Mouse (Mus musculus): ENCODE data around the gene Speg.

Gene Speg

GRCm38 (mm10) chr1:75393846-75394245 lies 18.7 kb downstream of the Speg start:
- no peak for DNase-seq (ENCODE audit: low spot score in 2 of 2)

GRCm38 (mm10) chr1:75398761-75399402 lies 23.8 kb downstream of the Speg start:
- peak; percentile 21 to 54 for DNase-seq (ENCODE audit: low spot score in 2 of 2)

- DNase-seq (ENCODE audit: low spot score in 2 of 2), result no peak
Measured at GRCm38 (mm10) chr1:75399755-75400492, 24.8 kb downstream of the Speg start.

- DNase-seq (ENCODE audit: low spot score in 2 of 2), result no peak
Measured at GRCm38 (mm10) chr1:75400493-75401115, 25.5 kb downstream of the Speg start.

- DNase-seq (ENCODE audit: low spot score in 2 of 2), result no peak
Measured at GRCm38 (mm10) chr1:75405547-75405946, 30.4 kb downstream of the Speg start.

GRCm38 (mm10) chr1:75406173-75406572 lies 31.1 kb downstream of the Speg start:
- DNase-seq (ENCODE audit: low spot score in 2 of 2), result no peak

GRCm38 (mm10) chr1:75407056-75407455 lies 32.0 kb downstream of the Speg start:
- no peak for DNase-seq (ENCODE audit: low spot score in 2 of 2)

- no peak for DNase-seq (ENCODE audit: low spot score in 2 of 2)
Measured at GRCm38 (mm10) chr1:75408210-75408609, 33.1 kb downstream of the Speg start.

- no peak for DNase-seq (ENCODE audit: low spot score in 2 of 2)
Measured at GRCm38 (mm10) chr1:75409950-75410349, 34.9 kb downstream of the Speg start.

GRCm38 (mm10) chr1:75412196-75412595 lies 37.1 kb downstream of the Speg start:
- DNase-seq (ENCODE audit: low spot score in 2 of 2), result no peak

- DNase-seq (ENCODE audit: low spot score in 2 of 2), result peak; percentile 50 to 73
Measured at GRCm38 (mm10) chr1:75413749-75414148, 38.7 kb downstream of the Speg start.

GRCm38 (mm10) chr1:75421794-75422193 lies 46.7 kb downstream of the Speg start:
- DNase-seq (ENCODE audit: low spot score in 2 of 2), result no peak

- no peak for DNase-seq (ENCODE audit: low spot score in 2 of 2)
Measured at GRCm38 (mm10) chr1:75422216-75422822, 47.2 kb downstream of the Speg start.

GRCm38 (mm10) chr1:75422823-75423471 lies 47.9 kb downstream of the Speg start:
- no peak for DNase-seq (ENCODE audit: low spot score in 2 of 2)

- DNase-seq (ENCODE audit: low spot score in 2 of 2), result no peak
Measured at GRCm38 (mm10) chr1:75423780-75424390, 48.8 kb downstream of the Speg start.

GRCm38 (mm10) chr1:75425796-75426471 lies 50.8 kb downstream of the Speg start:
- DNase-seq (ENCODE audit: low spot score in 2 of 2), result no peak

- peak; percentile 49 to 70 for DNase-seq (ENCODE audit: low spot score in 2 of 2)
Measured at GRCm38 (mm10) chr1:75435475-75436328, 60.6 kb downstream of the Speg start, which contains the start of gene Gmppa. TSS of gene Gmppa (plus strand) at chr1:75435930.

- no peak for DNase-seq (ENCODE audit: low spot score in 2 of 2)
Measured at GRCm38 (mm10) chr1:75438782-75439181, 63.7 kb downstream of the Speg start.

GRCm38 (mm10) chr1:75440661-75441060 lies 65.6 kb downstream of the Speg start:
- DNase-seq (ENCODE audit: low spot score in 2 of 2), result no peak

GRCm38 (mm10) chr1:75441471-75441996 lies 66.4 kb downstream of the Speg start:
- DNase-seq (ENCODE audit: low spot score in 2 of 2), result no peak
